Mouse (Mus musculus) mammary gland, adult 2 months (tissue): Measurements from ENCODE around the gene Zfp329. TPM values are rescaled to one million over a fixed set of nuclear protein-coding genes. Genes with fewer than 3 reads are reported as not detected.

Experiments used
- polyA plus RNA-seq: library from polyadenylated mRNA; depleted of rRNA; stranded (reverse); fragments of >200 nt; gene quantifications from 2 replicates; pipeline ENCODE4 v1.2.3, GENCODE M21; 2012; ENCODE audit warnings: low replicate concordance; rRNA removed

The Zfp329 gene
- polyA plus RNA-seq, result 0.79 and 2.4 TPM in 2 replicates

GRCm38 (mm10) chr7:12818521-12819295, at the start of gene Zfp329:
TSS of gene Zfp329 (minus strand) at chr7:12818858.

GRCm38 (mm10) chr7:12834162-12835120, 15.8 kb upstream of the Zfp329 start, which contains the start of gene Zfp110:
TSS of gene Zfp110 (plus strand) at chr7:12834761.

GRCm38 (mm10) chr7:12802866-12803726, 15.6 kb downstream of the Zfp329 start, which contains the start of gene Zscan18:
TSS of gene Zscan18 (minus strand) at chr7:12803635.

Other genes starting within 250 kb of the Zfp329 start
- not detected in 2 replicates for gene Vmn2r53, start 210.1 kb downstream of the Zfp329 start, polyA plus RNA-seq
- not detected in 2 replicates for gene Vmn2r54, start 178.5 kb downstream of the Zfp329 start, polyA plus RNA-seq
- not detected in 2 replicates for gene Vmn2r55, start 133.9 kb downstream of the Zfp329 start, polyA plus RNA-seq
- gene Vmn2r56, start 83.9 kb downstream of the Zfp329 start, polyA plus RNA-seq, result not detected in 2 replicates
- gene Zscan18, start 15.2 kb downstream of the Zfp329 start, polyA plus RNA-seq, result 0.91 and 1.9 TPM in 2 replicates
- gene Zfp110, start 15.9 kb upstream of the Zfp329 start, polyA plus RNA-seq, result 7.8 and 12.3 TPM in 2 replicates
- gene Zfp128, start 62.3 kb upstream of the Zfp329 start, polyA plus RNA-seq, result 0.56 and 1.6 TPM in 2 replicates
- 8.4 and 18.4 TPM in 2 replicates for gene Zscan22, start 79.0 kb upstream of the Zfp329 start, polyA plus RNA-seq
- gene Rps5, start 103.4 kb upstream of the Zfp329 start, polyA plus RNA-seq, result 2,239 and 2,291 TPM in 2 replicates
- gene Rnf225, start 108.6 kb upstream of the Zfp329 start, polyA plus RNA-seq, result 1.4 and 1.6 TPM in 2 replicates
- 6.7 and 10.3 TPM in 2 replicates for gene Zfp324, start 147.0 kb upstream of the Zfp329 start, polyA plus RNA-seq
- gene Zfp446, start 159.0 kb upstream of the Zfp329 start, polyA plus RNA-seq, result 5.9 and 6.8 TPM in 2 replicates
- gene Slc27a5, start 179.3 kb upstream of the Zfp329 start, polyA plus RNA-seq, result 0.32 and 3.3 TPM in 2 replicates
- gene Trim28, start 180.3 kb upstream of the Zfp329 start, polyA plus RNA-seq, result 236 and 280 TPM in 2 replicates
- 27.8 and 61.8 TPM in 2 replicates for gene Zbtb45, start 191.2 kb upstream of the Zfp329 start, polyA plus RNA-seq
- gene Chmp2a, start 215.9 kb upstream of the Zfp329 start, polyA plus RNA-seq, result 50.6 and 56.2 TPM in 2 replicates
- gene Ube2m, start 219.4 kb upstream of the Zfp329 start, polyA plus RNA-seq, result 147 and 206 TPM in 2 replicates
- gene Mzf1, start 235.9 kb upstream of the Zfp329 start, polyA plus RNA-seq, result 1.4 and 2.4 TPM in 2 replicates